Mouse (Mus musculus) heart, postnatal 0 days (tissue): Measurements from ENCODE around the gene Wfdc5.
"Not testable (repeated sequence)": the region's sequence is repeated elsewhere in the genome, so short reads cannot be mapped to it uniquely, and the experiment has no call there.

ENCODE experiments used
- CTCF ChIP-seq: IDR thresholded peaks from 2 replicates; pipeline ENCODE4 v1.5.1; 2016; ENCODE audit warnings: antibody characterized with exemption, control low read depth, low read depth
- EP300 ChIP-seq: IDR thresholded peaks from 2 replicates; pipeline ENCODE4 v1.6.1; 2016; ENCODE audit warnings: antibody characterized with exemption, low read depth

GRCm38 (mm10) chr2:164206011-164206410 lies 23.5 kb upstream of the Wfdc5 start:
- not testable (repeated sequence) for TF ChIP-seq EP300, CTCF
